Mouse (Mus musculus) forebrain, embryonic 15.5 days (tissue): ENCODE measurements around the gene Fndc4. TPM values are rescaled to one million over a fixed set of nuclear protein-coding genes. Genes with fewer than 3 reads are reported as not detected.
A peak's percentile ranks its signal among the peaks of the same experiment; 100 is the strongest.

ENCODE experiments used
- ATAC-seq: fragments of 200-750 bp; cut with Nextera tagmentation; replicated peaks from 2 replicates; pipeline ENCODE4 v1.8.0; 2017; ENCODE audit warnings: mild to moderate bottlenecking, moderate TSS enrichment, moderate library complexity
- H3K27ac ChIP-seq: fragments of 300-500 bp; sonication (generic); replicated peaks from 2 replicates; pipeline ENCODE4 v1.5.1; 2015; ENCODE audit warnings: mild to moderate bottlenecking, inconsistent platforms
- H3K27me3 ChIP-seq: fragments of 300-500 bp; sonication (generic); 2 replicates; pipeline ENCODE4 v1.6.1; 2015; ENCODE audit warnings: inconsistent platforms
- H3K36me3 ChIP-seq: fragments of 300-500 bp; sonication (generic); 2 replicates; pipeline ENCODE4 v1.6.1; 2015; ENCODE audit warnings: mild to moderate bottlenecking, inconsistent platforms
- H3K4me1 ChIP-seq: fragments of 300-500 bp; sonication (generic); 2 replicates; pipeline ENCODE4 v1.6.1; 2015; ENCODE audit warnings: inconsistent platforms
- H3K4me2 ChIP-seq: fragments of 300-500 bp; sonication (generic); replicated peaks from 2 replicates; pipeline ENCODE4 v1.6.1; 2015; ENCODE audit warnings: mild to moderate bottlenecking, inconsistent platforms
- H3K4me3 ChIP-seq: fragments of 300-500 bp; sonication (generic); 2 replicates; pipeline ENCODE4 v1.5.1; 2015; ENCODE audit warnings: mild to moderate bottlenecking, inconsistent platforms
- H3K9ac ChIP-seq: fragments of 300-500 bp; sonication (generic); replicated peaks from 2 replicates; pipeline ENCODE4 v1.6.1; 2015; ENCODE audit warnings: mild to moderate bottlenecking, inconsistent platforms
- H3K9me3 ChIP-seq: fragments of 300-500 bp; sonication (generic); 2 replicates; pipeline ENCODE4 v1.6.1; 2016; ENCODE audit warnings: inconsistent platforms
- WGBS: fragments of 180-500 bp; shearing (Covaris S2); methylation state at CpG from one replicate; pipeline ENCODE4 v1.1.7; 2015; ENCODE audit warnings: mixed read lengths; 5-methylcytosine and 5-hydroxymethylcytosine counted together
- polyA plus RNA-seq: library from polyadenylated mRNA; unstranded; fragments of >200 nt; fragmentation: Nextera tagmentation; extraction: Ambion mirVana; gene quantifications from 2 replicates; pipeline ENCODE4 v1.2.1, GENCODE M21; 2015

Fndc4 gene
- polyA plus RNA-seq, 1 experiment from 2014 or later: 90.3 TPM

DNA sequence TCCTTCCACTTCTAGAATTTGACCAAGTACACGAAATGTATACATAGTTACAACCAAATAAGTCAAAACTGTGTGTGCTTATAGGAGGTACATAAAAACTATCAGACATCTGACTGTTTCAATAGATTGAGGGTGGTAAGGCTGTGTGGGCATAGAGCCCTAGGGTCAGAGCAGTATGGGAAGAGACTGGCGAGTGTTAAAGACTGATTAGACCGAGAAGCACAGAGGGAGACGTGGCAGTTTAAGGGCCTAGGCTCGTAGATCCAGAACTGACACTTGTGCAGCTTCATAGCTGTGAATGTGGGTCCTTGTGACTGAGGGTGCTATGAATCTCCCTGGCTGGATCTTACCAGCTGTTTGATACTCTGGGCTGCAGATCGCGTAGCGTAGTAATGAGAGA, 41.0 kb downstream of the Fndc4 start:
- Histone ChIP-seq H3K27me3 (no peaks in the 10 kb centered on the region), H3K4me2 (no peak overlapping the region), H3K4me3 (no peak overlapping the region), H3K36me3 (peaks cover 52% of the 10 kb centered on the region), H3K9me3 (no peaks in the 10 kb centered on the region), H3K27ac (no peak overlapping the region), H3K4me1 (peaks cover 4% of the 10 kb centered on the region; the same call in 1 of the 2 replicates), H3K9ac (no peak overlapping the region)
- no peak for ATAC-seq
- 89% methylated on average over 8 of the region's 8 CpGs for WGBS

DNA sequence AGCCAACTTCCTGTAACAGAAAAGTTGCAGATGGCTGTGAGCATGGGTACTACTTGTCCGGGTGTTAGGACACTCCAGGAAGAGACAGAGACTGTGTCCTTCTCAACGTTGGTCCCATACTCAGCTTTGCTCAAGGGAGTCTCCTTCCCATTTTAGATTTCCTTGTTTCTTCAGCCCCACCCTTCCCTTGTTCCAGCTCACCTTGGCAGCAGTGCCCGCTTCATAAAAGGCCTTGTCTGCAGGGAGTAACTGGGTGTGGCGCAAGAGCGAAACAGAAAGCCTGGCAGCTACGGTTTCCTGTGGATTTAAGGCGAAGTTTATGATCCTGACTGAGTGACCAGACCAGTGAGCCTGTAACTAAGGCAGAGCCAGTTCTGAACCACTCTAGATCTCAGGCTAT, 41.4 kb downstream of the Fndc4 start:
- Histone ChIP-seq H3K4me3 (no peak overlapping the region), H3K9me3 (no peaks in the 10 kb centered on the region), H3K4me2 (no peak overlapping the region), H3K27ac (no peak overlapping the region), H3K4me1 (peaks cover 4% of the 10 kb centered on the region; the same call in 1 of the 2 replicates), H3K9ac (no peak overlapping the region), H3K36me3 (peaks cover 52% of the 10 kb centered on the region), H3K27me3 (no peaks in the 10 kb centered on the region)
- ATAC-seq: no peak
- 87% methylated on average over 7 of the region's 7 CpGs for WGBS

DNA sequence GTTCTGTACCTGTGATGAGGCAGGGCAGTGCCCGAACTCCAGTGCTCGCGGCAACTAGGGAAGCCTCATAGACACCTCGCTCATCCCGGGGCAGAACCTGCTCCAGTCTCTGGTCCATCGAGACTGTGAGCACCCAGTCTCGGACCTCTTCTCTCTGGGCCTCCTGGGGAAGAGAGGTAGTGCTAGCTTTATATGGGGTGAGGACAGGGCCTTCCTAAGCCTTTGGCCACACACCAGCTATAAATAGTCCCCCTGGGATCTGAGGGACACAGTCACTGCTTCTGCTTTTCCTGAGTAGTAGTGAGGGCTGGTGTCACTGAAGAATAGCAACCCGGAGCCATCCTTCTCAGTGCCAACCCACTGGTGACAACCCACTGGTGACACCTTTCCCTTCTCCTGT, 42.1 kb downstream of the Fndc4 start:
- H3K27ac ChIP-seq: no peak overlapping the region
- H3K9ac ChIP-seq: no peak overlapping the region
- H3K36me3 ChIP-seq: peaks cover 55% of the 10 kb centered on the region
- H3K27me3 ChIP-seq: no peaks in the 10 kb centered on the region
- no peak overlapping the region for H3K4me3 ChIP-seq
- no peak for ATAC-seq
- H3K4me1 ChIP-seq: peaks cover 4% of the 10 kb centered on the region; the same call in 1 of the 2 replicates
- no peaks in the 10 kb centered on the region for H3K9me3 ChIP-seq
- H3K4me2 ChIP-seq: no peak overlapping the region
- 97% methylated on average over 8 of the region's 8 CpGs for WGBS

DNA sequence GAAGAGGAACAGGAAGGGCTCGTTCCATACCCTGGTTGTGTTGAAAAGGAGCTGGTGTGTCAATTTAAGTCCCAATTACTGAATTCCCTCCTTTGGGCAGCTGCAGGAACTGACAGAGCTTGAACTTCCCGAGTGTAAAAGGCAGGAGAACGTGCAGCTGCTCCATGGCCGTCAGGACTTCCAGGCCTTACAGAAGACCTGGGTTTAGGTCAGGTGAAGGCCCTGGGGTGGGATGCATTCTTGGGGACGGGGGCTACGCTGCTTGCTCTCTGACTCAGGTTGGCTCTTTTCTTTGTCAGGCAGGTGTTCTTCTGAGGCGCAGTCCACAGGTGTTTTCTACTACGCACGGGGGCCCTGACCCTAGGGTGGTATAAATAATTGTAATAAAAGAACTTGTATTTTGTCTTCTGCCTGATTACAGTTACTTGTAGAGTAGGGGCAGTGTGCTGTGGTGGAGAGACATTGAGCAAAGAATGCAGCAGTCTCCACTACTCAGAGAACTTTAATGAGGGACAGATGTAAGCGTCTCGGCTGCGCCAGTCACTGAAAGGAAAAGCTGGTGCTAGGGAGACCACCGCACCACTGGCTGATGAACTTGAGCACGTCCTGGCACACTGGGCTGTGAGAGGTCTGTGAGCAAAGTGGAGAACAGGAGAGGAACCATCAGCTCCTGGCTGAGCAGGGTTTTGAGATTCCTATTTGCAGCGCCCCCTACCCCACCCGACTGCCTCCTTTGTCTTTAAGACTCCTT, 42.9 kb downstream of the Fndc4 start:
- Histone ChIP-seq H3K9me3 (no peaks in the 10 kb centered on the region), H3K4me3 (no peak overlapping the region), H3K9ac (no peak overlapping the region), H3K4me2 (no peak overlapping the region), H3K27ac (no peak overlapping the region), H3K27me3 (no peaks in the 10 kb centered on the region), H3K36me3 (peaks cover 59% of the 10 kb centered on the region), H3K4me1 (peaks cover 4% of the 10 kb centered on the region; the same call in 1 of the 2 replicates)
- 80% methylated on average over 16 of the region's 16 CpGs for WGBS
- no peak for ATAC-seq

DNA sequence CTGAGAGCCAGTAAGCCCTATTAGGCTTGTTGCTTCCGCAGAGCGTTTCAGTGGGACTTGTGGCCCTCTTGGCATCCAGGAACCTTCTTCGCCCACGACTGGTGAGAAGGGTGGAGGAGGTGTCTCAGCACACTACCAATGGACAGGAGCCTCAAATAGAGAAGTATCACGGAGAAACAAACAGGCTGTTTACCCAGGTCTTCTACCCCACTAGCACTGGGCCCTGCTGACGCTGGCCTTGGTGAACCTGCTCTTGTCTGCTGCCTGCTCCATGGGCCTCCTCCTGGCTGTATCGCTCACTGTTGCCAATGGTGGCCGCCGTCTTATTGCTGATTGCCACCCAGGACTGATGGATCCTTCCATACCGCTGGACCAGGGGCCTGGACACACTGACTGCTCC, 43.7 kb downstream of the Fndc4 start:
- no peaks in the 10 kb centered on the region for H3K27me3 ChIP-seq
- H3K27ac ChIP-seq: no peak overlapping the region
- 43% methylated on average over 10 of the region's 10 CpGs for WGBS
- no peak overlapping the region for H3K4me3 ChIP-seq
- peaks cover 4% of the 10 kb centered on the region; the same call in 1 of the 2 replicates for H3K4me1 ChIP-seq
- no peak for ATAC-seq
- no peak overlapping the region for H3K4me2 ChIP-seq
- no peaks in the 10 kb centered on the region for H3K9me3 ChIP-seq
- no peak overlapping the region for H3K9ac ChIP-seq
- peaks cover 67% of the 10 kb centered on the region for H3K36me3 ChIP-seq

DNA sequence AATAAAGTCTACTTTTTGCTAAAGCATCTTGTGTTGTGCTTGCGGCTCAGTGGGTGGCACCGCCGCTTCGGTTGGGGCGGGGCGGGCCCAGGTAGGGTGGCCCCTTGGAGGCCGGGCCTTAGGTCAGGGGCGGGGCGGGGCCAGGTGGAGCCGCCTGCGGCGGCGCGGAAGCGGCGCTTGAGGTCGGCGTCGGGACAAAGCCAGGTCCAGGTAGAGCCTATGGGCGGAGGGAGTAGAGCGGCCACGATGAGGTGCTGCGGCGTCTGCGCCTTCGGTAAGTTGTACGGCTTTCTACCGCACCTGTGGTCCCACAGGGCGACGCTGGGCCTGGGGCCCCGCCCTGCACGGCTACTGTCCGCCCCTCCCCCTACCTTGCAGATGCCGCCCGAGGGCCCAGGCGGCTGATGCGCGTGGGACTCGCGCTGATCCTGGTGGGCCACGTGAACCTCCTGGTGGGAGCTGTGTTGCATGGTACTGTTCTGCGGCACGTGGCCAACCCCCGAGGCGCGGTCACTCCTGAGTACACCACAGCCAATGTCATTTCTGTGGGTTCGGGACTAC, 44.3 kb downstream of the Fndc4 start, which contains the start of gene Krtcap3:
TSS of gene Krtcap3 (plus strand) at position 151 of the 561 bp plus-strand sequence.
- Histone ChIP-seq H3K4me3 (no peak within 1 kb of the TSS), H3K4me2 (no peak within 1 kb of the TSS; the same call in 1 of the 2 replicates), H3K9me3 (no peaks in the 10 kb centered on the region), H3K36me3 (peaks cover 71% of the 10 kb centered on the region), H3K4me1 (peaks cover 4% of the 10 kb centered on the region; the same call in 1 of the 2 replicates), H3K27me3 (no peaks in the 10 kb centered on the region), H3K27ac (no peak within 1 kb of the TSS), H3K9ac (no peak within 1 kb of the TSS)
- ATAC-seq: peak; percentile 47; the same call in 1 of the 2 replicates
- 14% methylated on average over 47 of the region's 47 CpGs for WGBS

DNA sequence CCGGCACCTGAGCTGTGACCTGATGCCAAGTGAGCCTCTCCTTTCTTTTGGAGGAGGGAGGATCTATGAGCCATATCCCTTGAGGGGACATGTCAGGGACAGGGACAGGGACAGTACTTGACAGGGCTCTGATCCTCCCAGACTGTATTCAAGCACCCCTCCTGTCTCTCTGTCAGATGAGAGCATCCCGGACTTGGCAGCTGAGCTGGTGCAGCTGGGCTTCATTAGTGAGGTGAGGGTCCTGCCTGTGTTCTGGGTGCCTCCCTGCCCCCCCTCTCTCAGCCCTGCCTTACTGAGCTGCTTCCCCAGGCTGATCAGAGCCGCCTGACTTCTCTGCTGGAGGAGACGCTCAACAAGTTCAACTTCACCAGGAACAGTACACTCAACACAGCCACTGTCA, 45.2 kb downstream of the Fndc4 start:
- 67% methylated on average over 4 of the region's 4 CpGs for WGBS
- Histone ChIP-seq H3K36me3 (peaks cover 76% of the 10 kb centered on the region), H3K27ac (no peak overlapping the region), H3K4me1 (peaks cover 4% of the 10 kb centered on the region; the same call in 1 of the 2 replicates), H3K27me3 (no peaks in the 10 kb centered on the region), H3K9ac (no peak overlapping the region), H3K4me3 (no peak overlapping the region), H3K4me2 (no peak overlapping the region), H3K9me3 (no peaks in the 10 kb centered on the region)
- 0 out of 2 replicates have a peak, but pooled peaks have one; percentile 51 for ATAC-seq

Other genes with a start within 250 kb of the Fndc4 start
- gene Atraid, start 247.8 kb downstream of the Fndc4 start, polyA plus RNA-seq: 144 and 153 TPM in 2 replicates
- gene Slc5a6, start 247.2 kb downstream of the Fndc4 start, polyA plus RNA-seq: 13.6 and 16.0 TPM in 2 replicates
- 17.6 and 19.8 TPM in 2 replicates for gene Cad, start 241.3 kb downstream of the Fndc4 start, polyA plus RNA-seq
- gene Dnajc5g, start 189.8 kb downstream of the Fndc4 start, polyA plus RNA-seq: not detected in 2 replicates
- 1.5 and 2.2 TPM in 2 replicates for gene Slc30a3, start 187.8 kb downstream of the Fndc4 start, polyA plus RNA-seq
- gene Trim54, start 179.4 kb downstream of the Fndc4 start, polyA plus RNA-seq: not detected in 2 replicates
- gene Ucn, start 157.3 kb downstream of the Fndc4 start, polyA plus RNA-seq: not detected in 2 replicates
- 54.6 and 54.8 TPM in 2 replicates for gene Mpv17, start 141.8 kb downstream of the Fndc4 start, polyA plus RNA-seq
- 1.2 and 1.8 TPM in 2 replicates for gene Gm29609, start 116.2 kb downstream of the Fndc4 start, polyA plus RNA-seq
- gene Gtf3c2, start 115.9 kb downstream of the Fndc4 start, polyA plus RNA-seq: 69.5 and 75.4 TPM in 2 replicates
- 138 and 143 TPM in 2 replicates for gene Snx17, start 102.9 kb downstream of the Fndc4 start, polyA plus RNA-seq
- gene Eif2b4, start 102.7 kb downstream of the Fndc4 start, polyA plus RNA-seq: 78.8 and 87.0 TPM in 2 replicates
- gene Zfp513, start 93.8 kb downstream of the Fndc4 start, polyA plus RNA-seq: 16.3 and 17.7 TPM in 2 replicates
- gene Ppm1g, start 75.4 kb downstream of the Fndc4 start, polyA plus RNA-seq: 170 TPM in 2 replicates
- 156 and 157 TPM in 2 replicates for gene Nrbp1, start 55.2 kb downstream of the Fndc4 start, polyA plus RNA-seq
- 0.34 TPM in 1 of 2 replicates, not detected in the other for gene Gm9970, start 54.8 kb downstream of the Fndc4 start, polyA plus RNA-seq
- gene Krtcap3, start 44.4 kb downstream of the Fndc4 start, polyA plus RNA-seq: 1.7 and 2.4 TPM in 2 replicates
- 36.0 and 38.0 TPM in 2 replicates for gene Ift172, start 5.0 kb downstream of the Fndc4 start, polyA plus RNA-seq
- gene Gckr, start 1.4 kb upstream of the Fndc4 start, polyA plus RNA-seq: 0.27 and 0.45 TPM in 2 replicates
- 116 and 122 TPM in 2 replicates for gene Zfp512, start 156.4 kb upstream of the Fndc4 start, polyA plus RNA-seq
- not detected in 2 replicates for gene 4930548H24Rik, start 189.7 kb upstream of the Fndc4 start, polyA plus RNA-seq
- gene Gpn1, start 198.7 kb upstream of the Fndc4 start, polyA plus RNA-seq: 82.0 TPM in 2 replicates
- gene Slc4a1ap, start 230.9 kb upstream of the Fndc4 start, polyA plus RNA-seq: 33.0 and 36.5 TPM in 2 replicates
- 29.1 and 29.9 TPM in 2 replicates for gene Supt7l, start 231.7 kb upstream of the Fndc4 start, polyA plus RNA-seq